Mouse (Mus musculus) testis, postnatal 14 days (tissue): ENCODE measurements at regions not wholly inside any gene's neighbourhood (a gene's known extent, or its start where the extent isn't known, plus 50 kb on each side); places are given as distances from the start of the nearest gene placed in this dataset.

ENCODE experiments used
- DNase-seq: peaks from one replicate; pipeline ENCODE4 v3.0.0; 2021; ENCODE audit warnings: low spot score

DNA sequence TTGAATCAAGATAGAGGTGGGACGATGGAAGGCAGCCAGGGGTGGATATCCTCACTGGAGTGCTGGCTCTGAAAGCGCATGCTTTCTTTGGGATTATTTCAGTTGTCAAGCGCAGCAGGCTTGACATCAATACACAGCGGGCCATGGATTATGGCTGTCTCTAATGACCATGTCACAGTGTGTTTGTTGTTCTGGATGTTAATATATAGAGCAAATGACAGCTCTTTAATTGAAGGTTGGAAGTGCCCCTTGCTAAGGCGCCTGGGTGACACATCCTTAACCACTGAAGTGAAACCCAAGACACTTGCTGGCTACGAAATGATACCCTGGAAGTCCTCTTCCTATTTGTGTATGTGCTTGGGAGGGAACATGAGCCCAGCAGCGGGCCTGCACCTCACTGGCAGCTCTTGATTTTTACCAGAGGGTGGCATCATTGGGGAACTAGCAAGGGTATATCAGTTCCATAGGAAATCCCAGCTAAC, 200.5 kb upstream of the Rasgrp1 start:
- DNase-seq = no peak

DNA sequence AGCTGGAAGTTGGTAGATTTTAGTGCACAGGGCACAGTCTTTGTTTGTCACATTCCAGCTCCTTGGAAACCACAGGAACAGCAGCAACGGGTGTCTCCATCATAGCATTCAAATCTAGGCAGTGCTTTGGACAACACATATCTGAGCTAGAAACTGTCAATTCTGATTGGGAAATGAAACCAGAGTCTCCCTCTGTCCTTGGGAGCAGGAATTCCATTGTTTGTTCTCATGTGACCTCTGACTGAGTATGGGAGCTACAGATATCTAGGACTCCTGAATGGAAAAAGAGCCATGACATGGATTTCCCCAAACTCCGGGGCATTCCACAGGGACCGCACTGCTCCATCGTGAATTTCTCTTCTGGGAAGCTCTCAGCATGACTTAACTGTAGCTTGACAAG, 205.5 kb upstream of the Rasgrp1 start:
- no peak for DNase-seq

DNA sequence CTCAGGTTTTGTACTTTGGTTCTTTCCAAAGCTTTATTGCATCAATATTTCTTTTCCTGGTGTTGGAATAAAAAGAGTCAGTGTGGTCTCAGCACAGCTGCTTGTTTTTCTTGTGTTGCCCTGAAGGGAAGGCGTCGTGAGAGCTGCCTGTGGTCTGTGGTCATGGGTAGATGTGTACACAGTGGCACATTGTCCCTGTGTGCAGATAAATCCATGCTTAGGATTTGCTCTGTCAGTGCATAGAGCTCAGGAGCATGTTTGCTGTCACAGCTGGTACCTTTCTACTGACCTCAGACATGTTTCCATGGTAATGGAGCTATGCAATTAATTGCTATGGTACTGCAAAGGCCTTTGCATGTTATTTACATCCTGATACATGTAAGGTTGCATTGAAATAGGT, 213.5 kb upstream of the Rasgrp1 start:
- no peak for DNase-seq

DNA sequence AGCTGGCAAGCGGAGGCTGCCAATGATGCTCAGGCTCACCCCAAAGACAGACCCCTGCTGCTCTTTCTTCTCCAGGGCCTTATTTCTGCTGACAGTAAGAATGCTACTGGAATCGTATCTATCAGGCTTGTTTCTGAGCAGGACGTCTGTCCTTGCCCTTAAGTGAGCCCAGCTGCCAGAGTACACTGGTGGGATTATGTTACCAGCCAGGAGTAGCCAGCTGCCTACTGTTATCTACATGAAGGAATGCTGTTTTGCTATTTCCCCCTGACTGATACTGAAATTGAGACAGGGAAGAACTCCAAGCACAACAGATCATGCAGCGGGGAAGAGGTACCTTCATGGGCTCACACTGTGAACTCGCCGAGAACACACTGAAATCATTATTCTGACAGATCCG, 228.2 kb upstream of the Rasgrp1 start:
- peak; percentile 17 for DNase-seq

DNA sequence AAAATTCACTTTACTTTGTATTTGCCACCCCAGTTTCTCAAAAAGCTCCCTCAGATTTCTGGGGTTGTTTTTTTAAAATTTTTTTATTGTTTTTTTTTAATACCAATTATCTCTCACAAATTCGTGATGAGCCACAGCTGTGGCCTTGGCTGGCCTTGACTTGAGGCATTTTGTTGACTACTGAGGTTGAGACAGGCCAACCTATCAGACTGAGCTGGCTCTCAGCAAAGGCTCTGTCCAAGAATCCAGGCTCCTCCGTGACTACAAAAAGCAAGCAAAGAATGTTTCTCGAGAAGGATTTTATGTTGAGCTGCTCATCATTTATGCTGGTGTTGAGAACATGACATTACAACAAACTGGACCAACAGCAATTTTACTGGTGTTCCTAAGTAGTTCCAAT, 244.6 kb upstream of the Rasgrp1 start:
- peak; percentile 13 for DNase-seq

DNA sequence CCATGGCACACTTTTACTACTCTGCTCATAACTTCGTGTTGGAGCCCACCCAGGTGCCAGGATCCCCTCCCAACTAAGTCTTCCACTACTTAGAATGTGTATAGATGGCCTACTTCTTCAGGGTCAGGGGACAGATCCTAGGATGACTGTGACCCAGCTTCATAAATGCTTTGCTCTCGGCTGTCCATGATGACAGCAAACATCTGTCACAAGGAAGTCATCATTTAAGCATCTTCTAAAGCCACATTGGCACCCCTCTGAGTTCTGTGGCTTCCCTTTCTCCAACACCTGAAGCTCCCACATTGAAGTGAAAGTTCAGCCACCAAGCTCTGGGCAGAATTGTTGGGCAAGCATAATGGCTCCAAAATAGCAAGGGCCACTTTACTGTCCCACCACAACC, 252.2 kb upstream of the Rasgrp1 start:
- DNase-seq = no peak

DNA sequence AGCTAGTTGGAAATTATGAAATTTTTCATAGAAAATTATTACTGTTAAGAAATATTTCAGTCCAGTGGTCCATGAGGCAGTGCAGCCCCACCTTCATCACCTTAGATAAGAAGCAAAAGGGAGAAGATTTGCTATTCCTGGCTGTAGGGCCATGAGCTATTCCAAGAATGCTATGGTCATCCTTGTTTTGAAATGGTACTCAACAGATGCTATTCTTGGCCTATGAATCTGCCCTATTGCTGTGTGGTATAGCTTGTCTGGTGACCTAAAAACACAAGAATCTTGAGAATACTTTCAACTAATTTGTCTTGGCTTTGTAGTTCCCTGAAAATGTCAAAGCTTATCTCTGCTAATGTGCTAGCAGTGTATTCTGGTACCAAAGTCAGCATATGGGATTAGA, 254.8 kb upstream of the Rasgrp1 start:
- no peak for DNase-seq

DNA sequence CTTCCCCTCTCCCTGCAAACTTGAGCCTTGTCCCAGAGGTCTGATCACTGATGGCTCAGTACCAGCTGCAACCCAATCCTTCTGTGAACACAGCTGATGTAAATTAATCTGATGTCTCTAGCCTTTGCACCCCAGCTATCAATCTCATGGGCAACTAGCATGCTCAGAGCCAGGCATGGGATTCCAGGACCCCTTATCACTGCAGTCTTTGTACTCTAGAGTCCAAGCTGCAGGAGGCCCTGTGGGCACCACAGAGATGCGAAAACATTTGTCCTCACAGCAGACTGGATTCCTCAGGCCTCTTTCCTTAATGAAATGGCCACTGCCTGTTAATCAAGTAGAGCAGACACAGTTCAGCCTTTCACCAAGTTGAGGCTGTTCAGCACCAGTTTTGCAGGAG, 272.0 kb upstream of the Rasgrp1 start:
- DNase-seq = no peak

DNA sequence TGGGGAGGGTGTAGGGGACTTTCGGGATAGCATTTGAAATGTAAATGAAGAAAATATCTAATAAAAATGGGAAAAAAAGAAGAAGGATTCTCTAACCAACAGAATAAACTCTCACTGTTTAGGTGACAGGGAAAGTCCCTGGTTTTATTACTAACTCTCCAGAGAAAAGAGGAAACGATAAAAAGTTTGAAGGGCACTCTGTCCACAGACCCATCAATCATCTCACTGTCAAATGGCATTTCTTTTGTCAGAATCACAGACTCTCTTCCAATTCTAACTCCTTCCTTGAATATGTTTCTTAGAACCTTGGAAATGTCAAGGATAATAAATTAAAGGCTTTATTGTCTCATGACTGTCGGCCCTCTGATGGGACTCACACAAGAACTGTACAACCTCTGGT, 275.3 kb upstream of the Rasgrp1 start:
- no peak for DNase-seq

DNA sequence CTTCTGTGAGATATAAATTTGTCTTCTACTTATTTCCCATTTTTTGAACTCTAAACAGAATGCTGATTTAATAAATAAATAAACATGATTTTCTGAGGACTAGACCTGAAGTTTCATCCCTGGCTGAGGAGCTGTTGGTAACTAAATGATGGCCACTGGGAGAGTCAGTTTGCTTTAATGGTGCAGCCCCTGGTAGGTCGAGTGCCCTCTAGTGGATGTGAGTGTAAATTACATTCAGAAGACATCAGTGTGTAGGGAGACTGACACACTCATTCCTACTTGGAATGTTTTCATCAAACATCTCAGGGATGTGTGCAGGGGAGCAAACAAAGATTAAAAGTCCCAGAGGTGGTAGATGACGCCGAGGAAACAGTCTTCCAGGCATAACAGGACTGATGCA, 281.2 kb upstream of the Rasgrp1 start:
- DNase-seq = no peak

DNA sequence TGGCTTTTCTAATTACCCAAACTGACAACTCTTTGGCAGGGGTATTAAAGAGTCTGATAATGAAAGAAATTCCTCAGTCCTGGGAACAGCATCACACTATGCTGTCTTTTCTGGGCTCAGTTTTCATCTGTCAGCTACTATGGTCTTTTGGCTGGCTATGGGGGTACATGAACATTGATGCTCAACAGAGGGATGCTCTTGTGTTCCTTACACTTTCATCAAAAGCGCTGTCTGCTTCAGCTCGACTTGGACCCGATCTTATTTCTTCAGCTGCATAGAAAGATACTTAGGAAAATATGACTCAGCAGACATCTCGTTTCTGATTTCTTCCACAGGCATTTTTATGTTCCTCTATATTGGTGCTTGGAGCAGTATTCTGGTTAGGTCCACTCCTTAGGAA, 292.1 kb upstream of the Rasgrp1 start:
- DNase-seq = no peak

DNA sequence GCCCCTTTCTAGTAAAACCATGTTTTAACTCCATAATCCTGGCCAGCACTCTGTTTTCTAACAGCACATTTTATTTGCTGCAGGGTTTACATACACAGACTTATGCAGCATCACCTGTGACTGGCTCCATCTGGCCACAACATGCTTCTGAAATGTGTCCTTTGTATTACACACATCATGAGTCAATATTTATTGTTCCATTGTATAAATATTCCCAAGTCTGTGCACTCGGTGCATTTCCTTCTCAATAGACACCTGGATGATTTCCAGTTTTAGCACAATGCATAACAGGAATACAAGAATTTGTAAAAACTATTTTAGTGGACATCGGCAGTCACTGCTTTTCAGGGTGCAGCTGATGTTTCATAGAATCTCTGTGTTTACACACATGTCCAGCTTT, 294.6 kb upstream of the Rasgrp1 start:
- DNase-seq = no peak

DNA sequence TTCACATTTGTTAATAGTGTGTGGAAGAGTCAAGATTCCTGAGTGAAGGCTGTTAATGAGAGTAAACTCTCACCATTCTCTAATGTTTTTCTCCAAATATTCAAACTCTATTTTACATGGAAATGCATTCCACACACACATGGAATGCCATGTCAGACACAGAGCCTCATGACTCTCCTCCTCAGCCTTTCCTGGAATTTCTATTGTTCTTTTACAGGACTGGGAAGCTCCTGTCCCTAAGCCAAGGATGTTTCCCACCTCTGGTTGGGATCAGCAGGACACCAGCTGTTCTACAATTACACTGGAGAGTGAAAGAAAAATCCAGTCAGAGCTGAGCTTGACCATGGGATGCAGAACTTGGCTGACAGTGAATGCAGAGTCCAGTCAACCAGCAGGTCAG, 309.3 kb upstream of the Rasgrp1 start:
- DNase-seq = no peak

DNA sequence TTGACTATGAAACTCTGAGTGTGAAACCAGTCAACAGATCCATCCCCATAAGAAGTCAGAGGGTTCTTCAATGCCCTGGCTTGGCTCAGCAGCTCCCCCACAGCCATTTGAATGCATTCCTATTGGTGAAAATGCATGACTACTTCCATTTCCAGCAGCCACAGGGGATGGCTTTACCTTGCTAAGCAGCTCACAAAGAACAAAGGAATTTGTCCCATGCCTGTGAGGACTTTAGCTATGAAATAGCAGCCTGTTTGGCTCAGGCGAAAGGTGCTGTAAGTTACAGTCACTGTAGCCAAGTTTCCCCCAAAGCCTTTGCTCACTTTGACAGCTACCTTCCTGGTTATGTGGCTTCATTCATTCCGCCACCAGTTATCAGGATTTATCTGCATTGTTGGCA, 309.8 kb upstream of the Rasgrp1 start:
- no peak for DNase-seq

DNA sequence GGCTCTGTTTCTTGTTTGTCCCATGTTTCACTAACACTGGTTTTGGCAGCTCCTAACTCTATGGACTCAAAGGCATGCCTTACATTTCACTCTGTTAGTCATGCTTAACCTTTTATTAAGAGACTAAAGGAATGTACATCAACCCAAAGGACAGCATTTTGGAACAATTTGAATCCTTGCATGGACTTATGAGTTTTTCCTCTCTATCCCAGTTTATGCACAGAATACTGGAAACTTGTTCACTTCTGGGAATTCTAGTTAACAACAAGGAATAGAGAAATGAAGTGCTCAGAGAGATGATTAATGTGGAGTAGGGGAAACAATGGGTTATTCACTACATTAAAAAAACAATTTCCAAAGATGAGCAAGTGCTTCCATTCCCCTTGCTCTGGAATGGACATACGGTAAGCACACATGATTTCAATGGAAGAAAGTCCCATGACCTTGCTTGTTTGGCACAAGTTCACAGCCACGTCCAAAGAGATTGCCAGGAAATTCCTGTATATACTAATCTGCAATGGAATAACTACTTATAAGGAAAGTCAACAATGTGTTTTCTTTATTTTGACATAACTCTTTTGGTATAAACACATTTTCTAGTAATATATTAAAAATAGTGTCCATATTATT, 313.9 kb upstream of the Rasgrp1 start:
- DNase-seq = no peak

DNA sequence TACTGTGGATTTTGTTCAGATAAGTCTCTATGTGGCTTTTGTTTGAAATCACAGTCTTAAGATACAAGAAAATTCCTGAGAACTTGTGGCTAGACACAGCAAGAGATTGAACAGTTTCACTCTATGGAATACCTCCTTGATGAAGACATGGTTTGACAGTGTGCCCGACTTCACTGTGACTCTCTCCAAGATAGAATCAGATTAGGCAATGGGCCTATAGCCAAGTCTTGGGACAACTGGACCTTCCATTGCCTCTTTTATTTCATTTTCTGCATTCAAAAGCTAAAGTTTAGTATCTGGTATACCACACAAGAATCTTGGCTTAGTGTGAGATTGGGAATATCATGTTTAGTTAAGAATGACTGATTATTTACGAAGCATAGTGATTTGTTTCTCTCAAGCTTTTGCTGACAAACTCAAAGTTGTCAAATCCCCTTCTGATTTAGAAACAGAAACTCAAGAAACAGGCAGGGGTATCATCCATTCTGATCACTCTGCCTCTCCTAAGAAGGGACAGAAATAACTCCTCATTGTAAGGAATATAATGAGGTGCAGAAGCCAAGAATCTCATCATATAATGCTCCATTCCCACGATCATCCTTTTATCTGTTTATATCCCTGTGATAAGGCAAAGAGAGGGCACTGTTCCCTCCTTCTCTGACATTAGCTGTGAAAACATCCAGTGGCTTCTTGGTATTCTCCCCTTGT, 317.6 kb upstream of the Rasgrp1 start:
- DNase-seq = no peak

DNA sequence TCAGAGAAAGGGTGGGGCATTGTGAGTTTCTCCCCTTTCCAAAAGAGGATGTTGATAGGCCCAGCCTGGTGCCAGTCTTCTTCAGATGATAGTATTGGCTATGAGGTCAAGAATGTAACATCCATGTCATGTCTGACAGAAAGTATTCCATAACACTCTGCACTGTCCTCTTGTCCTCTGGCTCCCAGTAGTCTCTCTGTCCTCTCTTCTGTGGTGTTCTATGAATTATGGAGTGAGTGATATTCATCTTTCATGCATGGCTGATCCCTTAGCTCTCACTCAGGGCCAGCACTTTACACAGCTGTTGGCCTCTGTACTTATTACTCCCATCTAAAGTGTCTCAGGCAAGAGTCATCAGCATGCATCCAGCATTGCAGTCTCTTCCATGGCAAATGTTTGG, 319.9 kb upstream of the Rasgrp1 start:
- DNase-seq = no peak

DNA sequence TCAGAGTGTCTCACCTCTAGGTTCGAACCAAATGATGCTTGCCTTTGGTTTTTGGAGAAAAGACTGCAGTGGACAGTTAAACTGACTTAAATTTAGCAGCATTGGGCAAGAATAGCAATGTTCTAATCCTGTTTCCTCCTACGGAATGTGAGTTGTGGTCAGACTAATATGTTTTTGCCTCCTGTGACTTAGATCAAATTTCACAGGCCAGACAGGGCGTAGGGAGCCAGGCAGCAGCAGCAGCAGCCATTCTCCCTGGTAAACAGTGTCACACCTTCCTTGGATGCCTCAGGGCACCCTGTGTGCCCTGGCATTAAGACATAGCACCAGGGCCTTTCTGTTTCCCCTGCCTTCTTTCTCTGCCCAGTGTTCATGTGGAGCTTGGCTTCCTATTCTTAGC, 323.7 kb upstream of the Rasgrp1 start:
- DNase-seq = no peak

DNA sequence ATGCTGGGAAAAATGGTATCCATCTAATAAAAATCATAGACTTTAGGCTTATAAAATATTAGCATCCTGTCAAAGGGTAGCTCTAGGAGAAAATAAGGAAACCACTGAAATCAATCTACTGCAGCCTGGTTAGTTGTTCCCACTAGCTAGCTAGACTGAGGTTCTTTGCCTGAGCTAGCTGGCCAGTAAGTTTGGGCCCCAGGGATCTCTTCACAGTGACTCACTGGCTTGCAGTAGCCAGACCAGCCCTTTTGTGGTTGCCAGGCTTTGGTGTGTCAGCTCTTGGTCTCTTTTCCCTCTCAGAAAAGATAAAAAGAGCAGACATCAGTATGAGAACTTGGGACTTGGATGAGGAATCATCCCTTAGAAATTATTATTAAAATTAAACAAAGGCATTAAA, 325.3 kb upstream of the Rasgrp1 start:
- no peak for DNase-seq

DNA sequence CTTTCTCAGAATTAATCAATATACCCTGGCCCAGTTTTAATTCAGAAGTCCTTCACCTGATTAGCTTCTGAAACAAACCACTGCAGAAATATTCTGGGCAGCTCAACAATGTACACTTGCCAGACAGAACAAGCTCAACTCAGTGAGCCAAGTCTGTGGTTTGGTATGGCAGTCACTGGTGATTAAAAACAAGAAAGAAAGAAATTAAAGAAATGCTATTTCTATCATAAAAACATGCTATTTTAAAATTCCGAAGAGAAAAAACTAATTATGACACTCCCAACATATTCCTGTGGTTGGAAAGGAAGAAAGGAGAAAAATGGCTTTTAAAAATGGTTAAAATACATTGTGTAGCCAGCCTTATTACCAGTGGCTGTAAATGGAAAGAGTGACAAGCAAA, 332.1 kb upstream of the Rasgrp1 start:
- DNase-seq = no peak

DNA sequence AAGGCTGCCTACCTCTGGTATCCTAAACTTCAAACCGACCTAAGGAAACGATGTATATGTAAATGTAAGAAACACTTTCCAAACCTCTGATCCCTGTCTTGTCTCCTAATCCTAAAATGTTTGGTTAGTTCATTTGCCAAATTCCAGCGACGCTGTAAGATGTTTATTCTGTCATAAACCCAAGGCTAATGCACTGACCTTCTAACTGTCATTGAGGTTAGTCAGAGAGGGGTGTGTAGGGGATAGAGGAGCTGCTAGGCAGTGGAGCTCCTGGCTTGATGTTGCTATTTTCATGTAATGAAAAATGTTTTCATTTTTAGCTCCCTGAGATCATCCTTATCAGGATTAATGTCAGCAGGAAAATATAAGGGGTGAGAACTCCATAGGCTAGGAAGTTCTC, 335.8 kb upstream of the Rasgrp1 start:
- no peak for DNase-seq

DNA sequence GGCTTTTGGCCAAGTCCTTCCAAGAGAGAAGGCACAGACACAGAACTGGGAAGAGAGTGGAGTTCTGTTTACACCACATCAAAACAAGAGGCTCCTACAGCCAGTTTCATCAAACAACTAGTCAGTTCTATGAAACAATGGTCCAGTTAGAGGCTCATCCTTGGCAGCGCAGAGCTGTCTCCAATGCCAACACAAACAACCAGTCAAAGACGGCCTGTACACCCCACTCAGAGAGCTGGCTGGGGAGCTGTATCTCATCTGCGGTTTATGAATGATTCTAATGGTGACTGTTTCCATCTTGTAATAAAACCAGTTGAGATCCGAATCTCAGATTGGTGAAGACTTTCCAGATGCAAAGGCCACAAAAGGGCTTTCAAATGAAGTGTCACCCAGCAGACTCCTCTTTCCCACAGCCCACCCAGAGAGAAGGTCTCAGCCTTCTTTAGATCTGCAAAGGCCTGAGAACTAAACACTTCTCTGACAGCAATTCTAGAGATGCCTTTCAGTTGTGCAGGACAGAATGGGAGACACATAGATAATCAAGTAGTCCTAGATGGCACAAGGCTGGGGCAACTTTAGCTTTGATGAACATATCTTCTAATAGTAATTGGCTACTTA, 343.1 kb upstream of the Rasgrp1 start:
- no peak for DNase-seq

DNA sequence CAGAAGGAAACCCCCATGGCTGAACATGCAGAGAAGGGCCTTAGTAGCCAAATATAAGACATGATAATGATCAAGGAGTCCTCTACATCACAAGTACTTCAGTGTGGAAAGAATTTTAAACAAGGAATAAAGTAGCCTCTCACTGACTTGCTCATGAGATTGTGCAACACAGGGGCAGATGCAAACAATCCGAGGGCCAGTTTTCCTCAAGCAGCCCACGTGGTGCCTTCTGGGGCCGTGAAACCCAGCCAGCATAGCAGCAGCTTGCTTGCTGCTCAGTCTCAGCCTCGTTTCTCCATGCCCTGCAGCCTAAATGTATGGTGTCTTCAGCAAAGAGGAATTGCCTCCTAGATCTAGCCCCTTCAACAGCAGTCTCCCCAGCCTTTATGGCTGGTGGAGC, 350.7 kb upstream of the Rasgrp1 start:
- DNase-seq = no peak
